Mouse (Mus musculus): Measurements from ENCODE around the gene Zfp82.

DNA sequence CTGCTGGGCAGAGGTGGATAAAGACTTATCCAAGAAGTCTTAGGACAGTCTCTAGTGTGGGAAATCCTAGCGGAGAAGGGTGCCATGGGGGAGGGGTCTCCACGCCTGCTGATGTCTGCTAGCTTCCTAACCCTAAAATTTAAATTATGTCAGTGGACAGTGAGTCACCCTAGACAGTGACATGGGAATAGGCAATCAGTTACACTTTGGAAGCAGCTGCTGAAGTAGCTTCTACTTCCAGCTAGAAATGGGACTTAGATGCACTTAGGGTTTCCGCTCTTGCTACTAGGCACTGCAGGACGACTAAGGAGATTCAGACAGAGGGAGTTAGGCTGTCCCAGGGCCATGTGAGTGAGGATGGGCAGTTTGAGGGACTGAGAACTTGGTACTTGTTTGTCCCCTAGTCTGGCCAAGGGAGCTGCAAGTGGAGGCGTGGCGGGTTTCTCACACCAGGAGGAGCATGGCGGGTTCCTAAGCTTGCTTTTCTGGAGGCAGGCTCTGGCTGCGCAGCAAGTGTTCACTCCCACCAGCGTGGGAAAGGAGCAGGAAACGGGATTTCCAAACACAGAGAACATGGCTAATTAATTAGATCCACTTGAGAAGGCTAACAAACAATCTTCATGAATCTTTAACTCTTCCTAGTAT is 62.0 kb downstream of the Zfp82 start:
- TF ChIP-seq MAX (IDR thresholded peaks at IDR 0.05) (no peak), MYOD1 (IDR thresholded peaks at IDR 0.05; ENCODE audit: control insufficient read depth, insufficient read length, low read depth) (peak; percentile 90), CTCF (IDR thresholded peaks at IDR 0.05; ENCODE audit: control insufficient read depth, insufficient read depth, insufficient read length) (no peak), USF1 (IDR thresholded peaks at IDR 0.05; ENCODE audit: low read depth) (no peak)

All from C2C12 (cell line).